Mouse (Mus musculus) intestine, postnatal 0 days (tissue): Measurements from ENCODE around the gene Ccdc157. TPM values are rescaled to one million over a fixed set of nuclear protein-coding genes. Genes with fewer than 3 reads are reported as not detected.

Experiments used
- ATAC-seq: fragments of 200-750 bp; cut with Nextera tagmentation; 2 replicates; pipeline ENCODE4 v1.8.0; 2017; ENCODE audit warnings: mild to moderate bottlenecking, moderate TSS enrichment, moderate library complexity
- H3K27ac ChIP-seq: fragments of 300-500 bp; sonication (generic); 2 replicates; pipeline ENCODE4 v1.5.1; 2014; ENCODE audit warnings: mild to moderate bottlenecking, low read depth, low read length, moderate library complexity
- H3K27me3 ChIP-seq: fragments of 300-500 bp; sonication (generic); replicated peaks from 2 replicates; pipeline ENCODE4 v1.6.1; 2014; ENCODE audit warnings: low read length, mixed read lengths; ENCODE audit not compliant: control insufficient read depth, insufficient read depth
- H3K36me3 ChIP-seq: fragments of 300-500 bp; sonication (generic); 2 replicates; pipeline ENCODE4 v1.6.1; 2014; ENCODE audit warnings: mild to moderate bottlenecking, moderate library complexity; ENCODE audit not compliant: control insufficient read depth, insufficient read depth
- H3K4me1 ChIP-seq: fragments of 300-500 bp; sonication (generic); replicated peaks from 2 replicates; pipeline ENCODE4 v1.6.1; 2014; ENCODE audit warnings: antibody characterized with exemption, low read length, mixed read lengths; ENCODE audit not compliant: control insufficient read depth, insufficient read depth
- H3K4me2 ChIP-seq: fragments of 300-500 bp; sonication (generic); replicated peaks from 2 replicates; pipeline ENCODE4 v1.6.1; 2014; ENCODE audit warnings: low read depth, mild to moderate bottlenecking, moderate library complexity
- H3K4me3 ChIP-seq: fragments of 300-500 bp; sonication (generic); 2 replicates; pipeline ENCODE4 v1.5.1; 2014; ENCODE audit warnings: low read depth, low read length
- H3K9ac ChIP-seq: fragments of 300-500 bp; sonication (generic); 2 replicates; pipeline ENCODE4 v1.6.1; 2014; ENCODE audit warnings: mild to moderate bottlenecking, low read depth, low read length
- H3K9me3 ChIP-seq: fragments of 300-500 bp; sonication (generic); 2 replicates; pipeline ENCODE4 v1.6.1; 2016; ENCODE audit warnings: mixed run types; ENCODE audit not compliant: control insufficient read depth
- CTCF ChIP-seq: sonication (generic); IDR thresholded peaks from 2 replicates; pipeline ENCODE4 v1.5.1; 2016; ENCODE audit warnings: low read depth, mild to moderate bottlenecking, control low read depth, antibody characterized with exemption, moderate library complexity
- WGBS: fragments of 180-500 bp; shearing (Covaris S2); extraction: QIAGEN DNeasy Blood & Tissue Kit; methylation state at CpG from one replicate; pipeline ENCODE4 v1.1.7; 2014; 5-methylcytosine and 5-hydroxymethylcytosine counted together
- polyA plus RNA-seq: library from polyadenylated mRNA; unstranded; fragments of >200 nt; fragmentation: Nextera tagmentation; extraction: Ambion mirVana; gene quantifications from 2 replicates; pipeline ENCODE4 v1.2.1, GENCODE M21; 2015

The Ccdc157 gene
- polyA plus RNA-seq, 1 experiment from 2014 or later: 1.1 TPM

GRCm38 (mm10) chr11:4203705-4204074 is 43.6 kb upstream of the Ccdc157 start:
- no peak overlapping the region for H3K9ac ChIP-seq
- peaks cover 3% of the 10 kb centered on the region; the same call in 1 of the 2 replicates for H3K4me1 ChIP-seq
- H3K4me3 ChIP-seq: no peak overlapping the region
- no peaks in the 10 kb centered on the region for H3K9me3 ChIP-seq
- WGBS: 11% methylated on average over 2 of the region's 2 CpGs
- H3K4me2 ChIP-seq: peak overlapping the region; percentile 4
- ATAC-seq: peak; percentile 87
- TF ChIP-seq CTCF: no peak
- peaks cover 29% of the 10 kb centered on the region for H3K36me3 ChIP-seq
- peak overlapping the region; percentile 70 for H3K27ac ChIP-seq
- H3K27me3 ChIP-seq: no peaks in the 10 kb centered on the region

- Histone ChIP-seq H3K4me2 (peak overlapping the region; percentile 4), H3K27ac (peak overlapping the region; percentile 15), H3K36me3 (peaks cover 24% of the 10 kb centered on the region), H3K4me3 (no peak overlapping the region), H3K27me3 (no peaks in the 10 kb centered on the region), H3K9me3 (no peaks in the 10 kb centered on the region), H3K9ac (no peak overlapping the region), H3K4me1 (peaks cover 3% of the 10 kb centered on the region; the same call in 1 of the 2 replicates)
- TF ChIP-seq CTCF: no peak
- no peak for ATAC-seq
- 44% methylated on average over 12 of the region's 12 CpGs for WGBS
Observed at GRCm38 (mm10) chr11:4202995-4203704, 43.1 kb upstream of the Ccdc157 start.

DNA sequence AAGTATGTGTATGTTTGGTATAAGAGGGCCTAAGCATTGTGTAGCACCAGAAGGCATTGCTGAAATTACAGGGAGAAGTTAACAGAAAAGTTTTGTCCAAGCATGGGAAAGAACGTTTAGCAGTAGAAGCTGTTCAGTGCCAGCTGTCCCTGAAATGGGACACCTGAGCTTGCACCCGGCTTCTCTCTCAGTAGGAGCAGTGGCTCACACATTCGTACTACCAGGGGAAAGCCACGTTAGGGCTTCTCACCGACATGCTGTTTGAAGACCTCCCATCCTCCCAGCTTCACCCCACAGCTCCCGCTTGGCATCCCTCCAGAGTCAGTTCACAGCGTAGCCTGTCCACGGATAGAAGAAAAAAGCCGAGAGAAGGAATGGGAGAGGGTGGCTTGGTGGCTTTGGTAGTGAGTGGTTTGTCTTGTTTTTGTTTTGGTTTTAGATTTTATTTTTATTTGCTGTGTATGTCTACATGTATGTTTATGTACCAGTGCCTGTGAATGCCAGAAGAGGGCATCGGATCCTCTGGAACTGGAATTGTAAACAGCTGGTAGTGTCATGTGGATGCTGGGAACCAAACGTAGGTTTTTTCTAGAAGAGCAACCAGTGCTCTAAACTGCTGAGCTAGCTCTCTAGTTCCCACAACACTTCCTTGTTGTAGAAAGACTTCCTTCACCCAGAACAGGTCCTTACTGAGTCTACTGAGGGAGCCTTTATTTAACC is 42.0 kb upstream of the Ccdc157 start:
- Histone ChIP-seq H3K36me3 (peaks cover 14% of the 10 kb centered on the region; the same call in 1 of the 2 replicates), H3K4me1 (peaks cover 3% of the 10 kb centered on the region; the same call in 1 of the 2 replicates), H3K27ac (peak overlapping the region; percentile 15), H3K9ac (no peak overlapping the region), H3K4me3 (no peak overlapping the region), H3K9me3 (no peaks in the 10 kb centered on the region), H3K27me3 (no peaks in the 10 kb centered on the region), H3K4me2 (no peak overlapping the region)
- ATAC-seq: no peak
- 65% methylated on average over 11 of the region's 11 CpGs for WGBS
- peak; percentile 32 for TF ChIP-seq CTCF

GRCm38 (mm10) chr11:4197691-4198090 is 37.6 kb upstream of the Ccdc157 start:
- 73% methylated on average over 1 of the region's 1 CpGs for WGBS
- no peak for ATAC-seq
- peaks cover 10% of the 10 kb centered on the region; the same call in 1 of the 2 replicates for H3K4me1 ChIP-seq
- H3K9ac ChIP-seq: no peak overlapping the region
- H3K27ac ChIP-seq: peak overlapping the region; percentile 62
- no peak overlapping the region for H3K4me3 ChIP-seq
- TF ChIP-seq CTCF: no peak
- no peak overlapping the region for H3K4me2 ChIP-seq
- H3K36me3 ChIP-seq: no peaks in the 10 kb centered on the region
- no peaks in the 10 kb centered on the region for H3K9me3 ChIP-seq
- no peaks in the 10 kb centered on the region for H3K27me3 ChIP-seq

DNA sequence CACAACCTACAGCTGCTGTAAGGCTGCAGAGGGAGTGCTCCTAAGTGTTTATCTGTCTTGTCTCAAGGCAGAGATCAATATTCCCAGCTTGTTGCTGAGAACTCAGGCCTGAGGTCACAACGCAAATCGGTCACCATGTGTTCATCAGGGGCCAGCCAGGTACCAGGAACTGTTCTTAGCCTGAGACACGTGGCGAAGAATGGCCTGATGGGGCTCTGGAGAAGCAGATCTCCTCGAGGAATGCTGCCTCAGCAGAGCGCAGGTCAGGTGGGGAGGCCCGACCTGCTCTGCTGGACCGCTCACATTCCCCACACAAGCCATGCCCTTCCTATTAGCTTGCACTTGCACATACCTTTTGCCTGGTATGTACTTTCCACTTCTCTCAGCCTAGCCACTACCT is 36.5 kb upstream of the Ccdc157 start:
- peak overlapping the region; percentile 75; the same call in 1 of the 2 replicates for H3K27ac ChIP-seq
- no peak overlapping the region for H3K4me2 ChIP-seq
- H3K4me3 ChIP-seq: no peak overlapping the region
- ATAC-seq: peak; percentile 89
- 44% methylated on average over 8 of the region's 8 CpGs for WGBS
- H3K36me3 ChIP-seq: no peaks in the 10 kb centered on the region
- peak; percentile 38 for TF ChIP-seq CTCF
- H3K4me1 ChIP-seq: 0 out of 2 replicates have a peak, but pooled peaks cover 7% of the 10 kb centered on the region
- H3K9me3 ChIP-seq: no peaks in the 10 kb centered on the region
- no peaks in the 10 kb centered on the region for H3K27me3 ChIP-seq
- H3K9ac ChIP-seq: no peak overlapping the region

GRCm38 (mm10) chr11:4195597-4196031 is 35.5 kb upstream of the Ccdc157 start:
- Histone ChIP-seq H3K27ac (peak overlapping the region; percentile 75), H3K4me3 (no peak overlapping the region), H3K36me3 (no peaks in the 10 kb centered on the region), H3K4me2 (no peak overlapping the region), H3K9me3 (no peaks in the 10 kb centered on the region), H3K4me1 (0 out of 2 replicates have a peak, but pooled peaks cover 7% of the 10 kb centered on the region), H3K9ac (no peak overlapping the region), H3K27me3 (no peaks in the 10 kb centered on the region)
- 64% methylated on average over 3 of the region's 3 CpGs for WGBS
- ATAC-seq: no peak
- TF ChIP-seq CTCF: no peak
